Mouse (Mus musculus) MEL (cell line): ENCODE results near the gene Spred3.

Experiments
- CHD2 ChIP-seq: IDR thresholded peaks from 2 replicates; pipeline ENCODE4 v1.6.1; 2011; ENCODE audit warnings: low read length, improper control_type of control experiment
- CTCF ChIP-seq, 3 experiments: IDR thresholded peaks in 2 of 3; conservative IDR thresholded peaks in 1 of 3; 2 replicates each; pipeline ENCODE4 v1.5.1; 2011 to 2012; ENCODE audit warnings: low read length in 3 of 3, low read depth in 2 of 3, mild to moderate bottlenecking in 2 of 3, improper control_type of control experiment in 1 of 3, inconsistent platforms in 1 of 3, mixed read lengths in 1 of 3, moderate library complexity in 1 of 3; ENCODE audit not compliant: control insufficient read depth in 1 of 3, insufficient read depth in 1 of 3, poor library complexity in 1 of 3, severe bottlenecking in 1 of 3
- ELF1 ChIP-seq: IDR thresholded peaks from 2 replicates; pipeline ENCODE4 v1.6.1; 2014; ENCODE audit warnings: low read depth, mild to moderate bottlenecking, inconsistent platforms, low read length, improper control_type of control experiment, moderate library complexity
- EP300 ChIP-seq, 2 experiments: IDR thresholded peaks; 2 replicates each; pipeline ENCODE4 v1.6.1; 2011; ENCODE audit warnings: improper control_type of control experiment in 2 of 2, low read length in 2 of 2, low read depth in 1 of 2, mild to moderate bottlenecking in 1 of 2
- POLR2A ChIP-seq, 2 experiments: IDR thresholded peaks; 2 replicates each; pipeline ENCODE4 v1.6.1; 2011 to 2012; ENCODE audit warnings: low read length in 2 of 2, mild to moderate bottlenecking in 2 of 2, control low read depth in 1 of 2, improper control_type of control experiment in 1 of 2, low read depth in 1 of 2, moderate library complexity in 1 of 2; ENCODE audit not compliant: control insufficient read depth in 1 of 2, insufficient read depth in 1 of 2, poor library complexity in 1 of 2
- POLR2AphosphoS5 ChIP-seq: IDR thresholded peaks from 2 replicates; pipeline ENCODE4 v1.6.1; 2012; ENCODE audit warnings: low read depth, borderline replicate concordance, mild to moderate bottlenecking, inconsistent platforms, low read length, moderate library complexity, mixed read lengths

DNA sequence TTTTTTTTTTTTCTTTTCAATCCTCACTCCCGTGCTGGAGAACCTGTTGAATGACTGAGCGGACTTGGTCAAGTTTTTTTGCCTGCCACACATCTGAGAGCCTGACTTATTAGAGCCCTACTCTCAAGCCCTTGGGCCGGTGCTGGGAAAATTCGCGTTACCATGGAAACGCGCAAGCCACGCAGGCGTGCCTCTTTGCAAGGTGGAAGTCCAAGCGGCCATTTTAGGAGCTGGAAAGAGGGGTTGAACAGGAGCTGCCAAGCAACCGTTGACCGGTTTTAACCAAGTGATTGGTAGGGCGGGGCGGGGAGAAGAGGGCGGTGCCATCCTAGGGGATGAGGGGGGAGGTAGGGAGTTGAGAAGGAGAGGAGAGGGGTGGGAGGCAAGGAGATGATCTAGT lies 44.6 kb upstream of the Spred3 start:
- no peak for TF ChIP-seq POLR2A (IDR thresholded peaks at IDR 0.05; ENCODE audit: control insufficient read depth in 1 of 2, insufficient read depth in 1 of 2, low read depth in 1 of 2, low read length in 2 of 2, poor library complexity in 1 of 2)
- TF ChIP-seq CTCF (IDR thresholded peaks at IDR 0.05 in 2 of 3, conservative IDR thresholded peaks at IDR 0.05 in 1 of 3; ENCODE audit: control insufficient read depth in 1 of 3, insufficient read depth in 1 of 3, low read depth in 2 of 3, low read length in 3 of 3, poor library complexity in 1 of 3, severe bottlenecking in 1 of 3) = no peak
- TF ChIP-seq ELF1 = no peak
- no peak for TF ChIP-seq POLR2AphosphoS5
- no peak for TF ChIP-seq EP300 (IDR thresholded peaks at IDR 0.05; ENCODE audit: low read depth in 1 of 2, low read length in 2 of 2)
- no peak for TF ChIP-seq CHD2
